Mouse (Mus musculus) heart, adult 18-20 months (tissue): ENCODE results near the gene Prdm16. TPM values are rescaled to one million over a fixed set of nuclear protein-coding genes. Genes with fewer than 3 reads are reported as not detected.

Source experiments
- DNase-seq, 2 experiments: peaks; one replicate each; pipeline ENCODE4 v3.0.0; 2021 to 2022; ENCODE audit warnings: mixed read lengths in 1 of 2
- total RNA-seq, 2 experiments: library from RNA; stranded (reverse); gene quantifications; 2 replicates each; pipeline ENCODE4 v1.2.3; 2021

The Prdm16 gene
- total RNA-seq, 2 experiments from 2014 or later, result 10.2 to 10.4 TPM

DNA sequence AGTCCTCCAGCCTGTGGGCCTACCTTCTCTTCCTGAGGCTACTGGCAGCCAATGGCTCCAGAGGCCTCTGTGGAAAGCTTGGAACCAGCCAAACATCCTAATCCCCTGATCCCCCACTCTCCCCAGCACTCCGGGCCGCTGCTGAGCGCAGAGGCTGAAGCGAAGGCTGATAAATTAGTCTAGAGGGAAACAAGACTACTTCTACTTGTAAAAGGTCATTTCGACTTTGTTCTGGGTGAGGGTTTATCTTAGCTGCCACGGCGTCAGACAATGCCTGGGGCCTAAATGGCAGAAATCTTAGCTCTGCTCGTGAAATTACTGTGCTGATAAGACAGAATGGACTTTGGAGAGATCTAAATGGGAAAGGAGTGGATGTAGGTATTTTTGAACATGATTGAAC is 120.2 kb downstream of the Prdm16 start:
- DNase-seq, result no peak

DNA sequence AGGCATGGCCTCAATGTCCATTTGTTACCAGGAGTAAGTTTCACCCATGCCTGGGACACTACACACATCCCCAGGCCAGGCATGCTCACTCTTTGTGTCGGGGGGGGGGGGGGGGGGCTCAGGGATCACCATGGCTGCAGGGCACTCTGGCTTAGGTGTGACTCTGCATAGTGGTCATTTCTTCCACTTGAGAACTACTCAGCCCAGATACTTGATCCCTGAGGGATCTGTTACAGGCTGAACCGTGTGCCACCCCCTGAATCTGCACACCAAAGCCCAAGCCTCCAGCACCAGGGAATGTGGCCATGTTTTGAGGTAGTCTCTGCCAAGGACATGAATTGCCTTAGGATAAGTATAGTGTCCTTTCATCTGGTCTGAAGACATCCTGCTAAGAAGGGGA is 123.0 kb downstream of the Prdm16 start:
- no peak for DNase-seq

DNA sequence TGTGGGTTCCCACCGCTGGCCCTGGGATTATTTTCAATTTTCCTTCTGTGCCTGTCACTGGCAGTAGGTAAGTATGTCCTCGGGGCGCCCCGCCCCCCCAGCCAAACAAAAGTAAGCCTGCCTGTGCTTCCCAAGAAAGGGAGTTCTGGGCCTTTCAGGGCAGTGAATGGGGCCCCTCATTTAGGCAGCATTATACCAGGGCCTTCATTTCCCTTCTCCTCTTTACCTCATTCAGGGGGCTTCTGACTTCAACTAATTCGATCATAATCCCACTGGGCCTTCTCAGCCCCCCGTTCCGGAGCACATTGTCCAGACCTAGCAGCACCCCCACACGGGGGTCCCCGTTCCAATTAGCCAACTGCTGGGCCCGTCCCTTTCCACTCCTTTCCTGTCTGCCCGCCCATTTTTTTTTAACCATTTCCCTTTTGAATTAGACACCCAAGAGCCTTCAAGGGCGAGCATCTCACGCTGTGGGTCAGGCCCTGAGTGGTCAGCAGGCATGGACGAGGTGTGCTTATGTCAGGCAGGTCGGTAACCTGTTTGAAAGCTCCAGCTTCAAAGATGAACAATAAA is 124.1 kb downstream of the Prdm16 start:
- no peak for DNase-seq

DNA sequence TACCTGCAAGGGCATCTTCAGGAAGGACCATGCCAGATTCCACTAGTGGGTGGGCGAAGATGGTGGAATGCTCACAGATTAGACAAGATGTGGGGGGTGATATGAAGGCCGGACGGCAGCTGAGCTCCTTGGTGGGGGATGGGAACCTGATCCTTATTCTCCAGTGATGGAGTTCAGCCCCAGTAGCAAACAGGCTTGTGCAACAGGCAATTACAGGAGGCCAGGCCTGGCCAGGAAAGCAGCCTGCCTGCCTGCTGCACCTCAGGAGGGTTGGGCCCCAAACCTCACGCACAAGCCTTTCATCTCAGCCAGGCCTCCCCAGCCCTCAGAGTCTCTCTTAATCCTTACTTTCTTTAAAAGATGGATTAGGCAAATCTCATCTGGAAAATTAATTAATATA is 124.9 kb downstream of the Prdm16 start:
- no peak for DNase-seq

DNA sequence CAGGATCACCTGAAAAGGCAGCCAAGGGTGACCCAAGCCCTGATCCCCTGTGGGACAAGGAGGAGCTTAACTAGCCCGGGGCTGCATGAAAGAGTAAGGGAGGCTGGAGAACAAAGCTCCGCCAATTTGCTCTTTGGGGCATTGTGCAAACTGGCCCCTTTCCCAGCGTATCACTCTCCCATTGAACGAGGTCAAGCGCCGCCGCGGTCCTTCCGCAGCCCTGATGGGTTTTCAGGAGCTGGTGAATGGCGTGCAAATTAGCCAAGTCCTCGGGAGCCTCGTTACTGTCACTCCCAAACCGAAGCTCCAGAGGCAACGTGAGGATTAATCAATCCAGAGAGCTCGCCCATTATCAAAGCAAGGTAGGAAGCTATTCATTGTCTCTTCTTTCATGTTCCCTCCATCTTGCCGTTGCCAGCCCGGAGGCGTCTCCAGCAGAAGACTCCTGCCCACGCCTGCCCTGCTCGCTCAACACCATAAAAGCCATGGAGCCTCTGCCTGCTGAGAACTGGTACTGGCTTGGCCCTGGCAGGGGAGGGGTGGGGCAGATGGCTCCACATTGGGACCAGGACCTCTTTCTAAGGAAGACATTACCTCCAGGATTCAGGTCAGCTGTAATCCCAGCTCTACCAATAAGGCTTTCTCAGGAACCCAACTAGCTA is 129.8 kb downstream of the Prdm16 start:
- DNase-seq, result no peak

DNA sequence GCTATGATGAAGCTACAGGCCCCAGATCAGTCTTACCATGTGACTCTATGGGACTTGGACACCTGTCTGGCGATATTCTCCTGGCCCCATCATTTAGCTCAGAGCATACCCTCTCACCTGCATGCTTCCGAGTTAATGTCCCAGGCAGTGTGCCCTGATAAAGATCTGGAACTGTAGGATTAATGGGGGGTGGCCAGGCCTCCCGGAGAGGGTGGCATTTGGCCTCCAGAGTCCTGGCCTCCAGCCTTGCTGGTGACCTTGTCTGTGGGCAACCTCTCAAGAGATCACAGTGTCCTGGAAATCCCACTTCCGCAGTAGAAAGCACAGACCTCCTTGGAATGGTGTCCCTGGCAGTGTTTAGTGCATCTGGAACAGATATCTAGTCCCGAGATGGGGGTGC is 131.4 kb downstream of the Prdm16 start:
- no peak for DNase-seq

DNA sequence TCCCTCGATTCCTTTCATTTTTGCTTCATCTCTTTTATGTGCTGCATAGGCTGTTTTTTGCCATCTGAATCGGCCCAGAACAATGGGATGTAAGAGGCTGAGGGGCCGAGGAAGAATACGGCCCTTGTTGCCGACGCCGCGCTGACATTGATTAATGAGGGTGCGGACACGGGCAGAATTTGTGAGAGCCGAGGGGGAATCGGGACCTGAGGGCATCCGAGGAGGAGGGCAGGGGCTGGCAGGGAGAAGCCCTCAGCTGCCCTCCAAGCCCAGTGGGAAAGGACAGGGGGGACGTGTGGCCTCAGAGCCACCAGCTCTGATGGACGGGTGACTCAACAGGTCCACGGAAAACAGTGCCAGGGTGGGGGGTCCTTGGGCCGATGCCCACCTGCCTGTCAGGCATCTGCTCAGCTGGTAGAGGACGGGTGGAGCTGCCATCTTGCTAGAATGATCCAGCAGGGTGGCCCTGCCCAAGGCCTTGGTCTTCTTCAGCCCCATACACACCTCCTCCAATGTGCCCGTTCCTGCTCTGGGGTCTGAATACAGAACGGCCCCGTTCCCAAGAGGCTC is 133.3 kb downstream of the Prdm16 start:
- no peak for DNase-seq

DNA sequence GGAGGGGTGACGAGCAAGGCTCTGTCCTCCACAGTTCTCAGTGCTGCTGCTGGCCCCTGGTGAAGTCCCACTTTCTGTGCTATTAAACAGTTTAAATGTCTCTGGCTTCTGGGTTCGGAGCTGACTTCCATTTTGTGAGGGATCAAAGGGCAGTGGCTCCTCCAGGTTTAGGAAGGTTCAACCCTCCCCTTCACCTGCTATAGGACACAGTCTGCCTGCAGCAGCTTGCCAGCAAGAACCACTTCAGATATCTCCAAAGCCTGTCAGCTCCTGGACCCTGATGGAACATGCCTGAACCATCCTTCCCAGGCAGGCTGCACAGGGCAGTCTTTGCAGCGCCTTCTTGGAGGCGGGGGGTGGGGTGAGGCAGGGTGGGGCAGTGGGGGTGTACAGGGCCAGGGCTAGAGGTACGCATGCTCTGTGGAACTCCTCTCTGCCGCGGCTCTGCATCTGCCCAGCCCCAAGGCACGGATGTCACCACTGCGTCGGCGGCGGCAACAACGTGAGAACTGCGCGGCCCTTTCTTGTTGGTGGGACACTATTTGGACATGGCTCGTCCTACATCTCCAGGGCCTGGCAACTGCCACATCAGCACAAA is 134.2 kb downstream of the Prdm16 start:
- DNase-seq, result peak in 1 of 2 experiments; percentile 39

DNA sequence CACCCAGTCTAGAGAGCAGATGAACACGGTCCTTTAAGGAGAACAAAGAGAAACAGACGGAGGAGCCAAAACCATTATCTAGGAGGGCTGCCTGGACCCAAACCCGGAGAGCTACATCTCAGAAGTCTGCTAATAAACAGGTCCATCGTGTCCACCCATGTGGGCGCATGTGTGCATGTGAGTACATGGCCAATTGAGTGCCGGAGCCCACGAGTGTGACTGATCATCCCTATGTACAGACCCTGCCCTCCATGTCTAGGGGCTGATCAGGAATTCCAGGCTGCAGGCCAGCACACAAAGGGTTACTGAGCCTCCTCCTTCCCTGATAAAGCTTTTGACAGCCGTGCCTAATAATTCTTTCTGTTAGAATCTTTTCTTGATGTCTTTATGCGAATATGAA is 136.0 kb downstream of the Prdm16 start:
- DNase-seq, result no peak

DNA sequence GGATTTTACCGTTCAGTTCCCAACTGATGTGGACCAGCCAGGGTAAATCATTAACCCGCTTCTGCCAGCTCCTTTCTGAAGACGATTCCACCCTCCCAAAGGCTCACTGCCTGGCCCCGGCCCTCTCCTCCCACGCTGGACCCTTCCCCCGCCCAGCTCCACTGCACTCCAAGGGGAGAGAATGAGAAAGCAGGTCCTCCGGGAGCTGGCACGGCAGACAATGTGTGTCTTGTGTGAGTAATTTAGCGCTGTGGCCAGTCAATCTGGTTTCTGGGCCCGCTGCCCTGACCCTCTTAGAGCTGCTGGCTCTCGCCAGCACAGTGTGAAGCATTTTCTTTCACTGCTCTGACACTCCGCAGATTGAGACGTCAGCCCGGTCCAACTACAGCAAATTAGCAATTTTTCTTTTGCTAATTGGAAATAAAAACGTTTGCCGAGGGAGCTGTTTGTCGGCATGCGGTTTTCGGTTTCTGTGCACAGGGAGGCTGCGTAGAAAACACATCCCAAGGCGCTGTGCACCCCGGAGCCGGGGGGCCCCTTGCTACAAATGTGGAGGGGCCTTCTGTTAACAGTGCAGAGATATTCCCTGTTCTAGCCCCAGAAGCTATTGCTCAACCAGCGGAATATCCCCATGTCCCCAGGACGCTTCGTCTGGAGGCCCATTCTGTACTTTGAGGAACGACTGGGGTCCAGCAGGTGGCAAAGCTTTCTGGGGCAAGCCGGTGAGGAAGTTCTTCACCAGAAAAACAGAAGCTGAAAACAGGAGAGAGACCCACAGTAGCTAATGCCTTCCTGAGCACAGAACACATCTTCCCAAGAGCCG is 136.8 kb downstream of the Prdm16 start:
- DNase-seq, result peak; percentile 87 to 89

DNA sequence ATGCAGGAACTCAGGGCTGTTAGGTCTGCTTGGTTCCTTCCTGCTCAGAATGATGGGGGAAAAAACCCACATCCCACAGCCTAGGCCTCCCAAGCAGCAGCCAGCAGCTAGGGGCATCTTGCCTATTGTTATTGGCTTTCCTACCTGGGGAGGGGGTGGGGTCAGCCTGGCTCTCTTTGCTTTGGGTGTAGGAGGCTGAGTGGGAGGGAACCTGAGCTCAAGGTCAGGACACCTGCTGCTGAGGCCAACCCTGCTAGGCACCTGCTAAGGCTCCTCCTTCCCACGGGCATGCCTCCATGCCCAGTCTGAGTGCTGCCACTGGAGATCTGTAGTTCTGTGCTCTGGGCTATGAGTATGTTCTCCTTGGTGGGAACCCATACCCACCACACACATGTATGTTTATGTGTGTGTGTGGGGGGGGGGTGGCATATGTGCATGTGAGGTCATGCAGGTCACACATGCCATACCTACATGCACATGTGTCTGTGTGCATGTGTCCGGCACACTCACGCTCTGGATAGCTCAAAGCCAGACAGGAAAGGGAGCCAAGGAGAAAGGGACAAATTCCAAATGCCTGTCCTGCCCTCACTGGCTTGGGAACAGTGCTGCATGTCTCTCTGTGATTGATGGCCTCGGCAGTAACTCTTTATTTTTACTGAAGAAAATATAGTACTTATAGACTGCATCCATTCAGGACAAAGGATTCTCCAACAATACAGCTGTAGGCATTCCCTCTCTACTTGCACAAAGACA is 139.1 kb downstream of the Prdm16 start:
- DNase-seq, result peak in 1 of 2 experiments; percentile 48

DNA sequence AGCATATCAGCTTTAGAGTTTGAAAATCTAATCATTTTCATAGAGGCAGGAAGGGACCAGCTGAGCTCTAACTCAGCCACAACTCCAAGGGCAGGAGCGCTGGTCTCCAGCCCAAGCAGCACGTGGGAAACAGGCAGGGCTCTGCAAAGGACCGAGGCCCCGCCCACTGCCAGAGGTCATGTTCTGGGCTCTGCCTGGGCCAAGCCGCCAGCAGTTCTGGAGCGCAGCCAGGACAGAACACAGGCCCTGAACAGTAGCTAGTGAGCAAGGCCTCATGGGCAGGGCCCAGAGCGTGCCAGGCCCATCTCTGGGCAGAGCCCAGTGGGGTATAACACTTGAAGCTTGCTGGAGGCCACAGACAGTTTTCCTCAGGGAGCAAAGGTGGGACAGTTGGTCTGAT is 139.7 kb downstream of the Prdm16 start:
- DNase-seq, result peak; percentile 93 to 96

DNA sequence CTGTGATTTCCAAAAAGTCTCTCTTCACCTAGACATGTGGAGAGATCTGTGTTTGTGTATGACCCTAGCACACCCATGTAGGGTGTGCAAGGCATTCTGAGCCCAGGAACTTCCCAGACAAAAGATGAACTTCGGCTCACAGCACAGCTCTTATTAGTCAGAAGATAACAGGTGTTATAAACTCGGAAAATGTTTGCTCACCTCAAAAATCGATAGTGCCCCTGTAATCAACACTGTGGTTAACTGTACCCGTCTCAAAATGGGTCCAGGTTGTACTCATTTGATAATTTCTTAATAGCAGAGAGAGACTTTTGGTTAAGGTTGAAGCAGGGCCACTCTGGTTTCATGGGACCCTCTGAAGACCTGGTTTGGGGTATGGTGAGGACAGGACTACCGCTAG is 140.2 kb downstream of the Prdm16 start:
- no peak for DNase-seq

DNA sequence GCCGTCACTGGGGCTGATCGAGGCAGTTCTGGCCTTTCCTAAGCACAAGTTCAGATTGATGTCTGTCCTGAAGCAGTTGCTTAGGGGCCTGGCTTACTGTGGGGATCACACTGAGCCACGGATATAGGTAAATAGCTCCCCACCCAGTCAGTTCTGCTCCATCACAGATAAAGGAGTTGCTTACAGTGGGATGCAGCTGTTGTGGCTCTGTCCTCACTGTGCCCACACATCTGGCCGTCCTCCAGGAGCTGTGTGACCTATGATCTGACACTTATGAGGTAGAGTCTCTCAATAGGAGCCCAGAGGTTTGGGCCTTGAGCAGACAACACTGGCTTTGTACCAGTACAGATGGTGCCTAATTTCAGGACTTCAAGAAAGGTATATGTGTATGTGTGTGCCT is 142.7 kb downstream of the Prdm16 start:
- DNase-seq, result no peak

DNA sequence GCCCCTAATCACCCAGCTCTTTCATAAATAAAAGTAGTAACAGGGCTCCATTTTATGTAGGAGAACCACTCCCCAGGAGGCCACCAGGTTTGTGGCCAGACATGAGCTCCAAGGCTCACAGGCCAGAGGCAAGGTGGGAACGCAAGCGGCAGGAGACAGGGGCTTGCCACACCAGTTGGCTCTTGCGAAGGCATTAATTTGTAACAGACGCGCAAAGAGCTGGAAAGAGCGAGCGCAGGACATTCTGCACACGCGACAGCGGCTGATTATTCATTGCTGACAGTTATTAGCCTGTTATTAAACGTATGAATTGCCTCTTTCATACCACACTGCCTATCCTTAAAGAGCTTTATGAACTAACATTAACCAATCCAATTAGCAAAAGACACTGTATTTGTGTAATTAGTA is 144.0 kb downstream of the Prdm16 start:
- DNase-seq, result no peak

DNA sequence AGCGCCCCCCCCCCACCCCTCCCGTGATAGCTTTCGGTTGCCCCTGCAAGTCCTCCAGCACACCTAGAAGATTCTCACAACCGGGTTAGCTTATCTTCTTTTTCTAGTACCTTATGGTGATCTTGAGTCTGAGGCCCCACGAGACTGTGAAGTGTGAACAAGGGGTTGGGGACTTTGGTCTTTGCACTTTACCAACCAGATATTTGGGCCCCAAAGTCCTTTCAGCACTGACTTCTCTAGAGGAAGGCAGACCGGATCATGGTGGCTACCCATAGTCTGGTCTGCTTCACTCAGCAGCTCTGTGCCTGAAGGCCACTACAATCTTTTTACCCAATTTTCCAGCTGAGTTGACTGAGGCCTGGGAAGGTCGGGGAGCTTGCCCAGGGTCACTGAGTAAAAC is 144.4 kb downstream of the Prdm16 start:
- no peak for DNase-seq

DNA sequence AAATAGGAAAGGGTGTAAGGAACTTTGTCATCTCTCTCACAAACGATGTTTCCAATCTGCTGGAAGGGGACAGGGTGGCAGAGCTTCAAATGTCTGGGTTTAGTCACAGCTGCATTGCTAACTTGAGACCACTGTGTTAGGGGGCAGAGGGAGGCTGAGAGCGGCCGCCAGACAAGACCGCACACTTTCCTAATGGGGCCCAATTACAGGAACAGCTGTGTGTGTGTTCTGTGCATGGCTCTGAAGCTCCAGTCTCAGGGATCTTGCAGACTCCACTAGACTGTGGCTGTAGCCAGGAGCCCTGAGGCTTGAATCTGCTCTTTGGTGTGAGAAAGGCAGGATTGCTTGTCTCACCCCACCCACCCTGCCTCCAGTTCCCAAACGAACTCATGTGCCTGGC is 148.6 kb downstream of the Prdm16 start:
- DNase-seq, result no peak

DNA sequence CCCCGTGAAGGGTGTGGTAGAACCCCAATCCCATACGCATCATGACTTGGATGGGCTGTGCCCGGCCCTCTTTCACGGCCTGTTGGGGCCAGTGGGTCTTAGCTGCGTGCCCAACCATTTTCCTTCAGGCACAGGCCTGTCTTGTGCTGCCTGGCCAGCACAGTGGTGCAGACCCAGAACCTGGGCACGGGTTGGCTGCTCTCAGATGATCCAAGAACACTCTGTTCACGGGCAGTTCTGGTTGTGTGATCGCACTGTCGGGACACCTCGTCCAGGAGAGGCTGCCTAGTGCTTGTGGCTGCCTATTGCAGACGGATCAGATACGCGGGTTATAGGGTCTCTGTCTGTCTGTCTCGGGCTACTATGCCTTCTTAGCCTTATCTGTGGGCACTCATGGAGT is 154.0 kb downstream of the Prdm16 start:
- peak; percentile 26 to 52 for DNase-seq

DNA sequence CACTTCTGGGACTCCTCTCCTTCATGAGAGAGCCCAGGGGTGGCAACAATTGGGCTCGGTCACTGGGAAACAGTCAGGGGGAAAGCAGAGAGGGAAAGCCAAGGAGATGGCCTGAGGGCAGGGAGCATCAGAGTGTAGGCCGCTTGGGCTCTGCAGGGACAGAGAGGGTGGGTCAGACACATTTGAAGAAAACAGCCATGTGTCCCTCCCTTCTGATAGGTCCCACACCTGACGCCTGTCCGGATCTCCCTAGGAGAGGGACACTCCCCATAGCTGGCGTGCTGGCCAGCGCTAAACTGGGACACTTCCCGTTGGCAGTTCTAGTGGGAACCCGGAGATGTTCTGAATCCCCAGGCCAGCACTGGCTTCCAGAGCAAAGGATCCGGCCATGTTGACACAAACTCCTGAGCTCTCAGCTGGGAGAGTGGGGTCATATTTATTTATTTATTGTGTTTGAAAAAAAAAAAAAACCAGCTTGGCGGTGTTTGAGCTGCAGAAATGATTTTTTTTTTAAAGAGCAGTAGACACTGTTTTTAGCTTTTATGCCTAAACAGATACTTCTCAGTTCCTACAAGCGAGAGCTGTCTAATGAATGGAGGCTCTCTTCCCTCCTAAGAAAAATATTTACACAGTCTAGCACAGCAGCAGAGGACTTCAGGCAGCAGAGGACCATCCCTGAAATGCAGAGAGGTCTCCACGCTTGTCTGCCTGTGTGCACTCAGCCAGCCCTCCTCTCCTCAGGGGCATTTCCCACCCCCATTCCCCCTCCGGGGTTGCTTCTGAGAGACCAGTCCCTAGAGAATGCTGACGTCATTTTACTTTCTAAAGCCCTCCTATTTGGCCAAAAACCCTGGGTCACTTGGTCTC is 154.7 kb downstream of the Prdm16 start:
- DNase-seq, result peak; percentile 38 to 53

DNA sequence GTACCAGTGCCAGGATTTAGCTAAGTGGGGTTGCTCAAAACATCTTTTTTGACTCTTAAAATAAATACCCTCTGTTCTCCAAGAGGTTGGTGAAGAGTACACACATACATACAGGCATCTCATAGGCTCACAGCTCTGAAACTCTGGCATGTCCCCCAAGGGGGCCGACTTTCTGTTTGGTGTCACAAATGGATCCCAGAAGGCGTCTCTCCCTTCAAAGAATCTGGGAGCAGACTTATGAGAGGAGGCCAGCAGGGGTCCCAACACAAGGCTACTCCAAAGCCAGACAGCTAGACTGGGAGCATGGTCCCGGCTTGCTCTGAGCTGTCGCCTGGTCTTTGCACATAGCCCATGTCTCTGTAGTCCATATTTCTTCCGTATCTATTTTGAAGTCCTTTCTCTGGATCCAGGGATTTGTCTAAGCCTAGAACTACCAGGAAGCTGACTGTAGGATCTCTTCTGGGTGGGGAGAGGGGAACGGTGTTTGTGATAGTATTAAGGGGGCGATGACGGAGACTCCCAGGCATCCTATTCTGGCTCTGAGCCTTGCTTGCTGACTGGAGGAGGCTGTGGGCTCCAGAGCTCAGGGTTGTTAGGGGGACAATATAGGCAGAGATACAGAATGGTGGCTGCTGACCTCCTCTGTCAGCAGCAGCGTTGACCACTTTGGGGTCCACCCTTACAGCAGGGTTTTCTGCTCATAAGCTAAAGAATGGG is 156.0 kb downstream of the Prdm16 start:
- DNase-seq, result no peak
